Mouse (Mus musculus) embryonic fibroblast, embryonic 13.5 days (primary cell): ENCODE data around the gene Rad17.

Experiments used
- CTCF ChIP-seq: IDR thresholded peaks from 2 replicates; pipeline ENCODE4 v1.5.1; 2011; ENCODE audit warnings: mild to moderate bottlenecking, control low read depth, low read length, moderate library complexity, borderline replicate concordance; ENCODE audit not compliant: insufficient read depth
- POLR2A ChIP-seq: IDR thresholded peaks from 2 replicates; pipeline ENCODE4 v1.6.1; 2011; ENCODE audit warnings: low read depth, mild to moderate bottlenecking, control low read depth, low read length, moderate library complexity

DNA sequence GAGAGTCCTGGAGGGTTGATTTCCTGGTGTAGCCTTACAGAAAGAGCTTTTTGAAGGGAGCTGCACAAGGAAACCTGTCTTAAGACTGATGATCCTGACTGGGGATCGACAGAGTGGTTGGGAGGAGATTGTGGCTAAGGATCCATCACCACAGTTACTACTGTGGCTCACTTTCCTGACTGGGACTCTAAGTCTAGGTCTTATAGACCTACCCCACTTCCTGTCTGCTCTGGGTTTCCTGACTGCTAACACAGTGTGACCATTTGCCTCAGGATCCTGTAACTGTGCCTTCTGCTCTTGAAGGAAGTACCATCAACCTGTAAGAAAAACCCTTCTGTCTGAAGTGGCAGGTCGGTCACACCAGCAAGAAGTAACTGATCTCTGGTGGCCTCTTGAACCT lies 80.1 kb downstream of the Rad17 start:
- TF ChIP-seq POLR2A = no peak
- TF ChIP-seq CTCF = no peak
